In the genomic region with DNA sequence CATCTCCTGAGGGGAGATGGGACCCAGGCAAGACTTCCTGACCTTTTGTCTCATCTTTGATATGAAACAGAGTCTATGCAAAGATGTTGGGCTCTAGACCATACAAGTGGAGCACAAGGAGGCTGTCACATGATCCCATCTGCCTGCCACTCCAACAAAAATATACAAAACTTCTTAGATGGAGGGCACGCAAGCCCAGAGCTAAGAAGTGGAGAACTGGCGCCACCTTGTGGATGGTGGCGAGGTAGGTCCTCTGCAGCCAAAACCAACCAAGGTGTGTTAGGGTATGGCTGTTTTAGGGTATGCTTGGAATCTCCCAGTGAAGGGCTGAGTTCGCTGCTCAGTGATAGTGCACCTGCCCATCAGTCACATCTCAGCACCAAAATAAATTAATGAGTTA, we compare ENCODE assay signal across 10 mouse cellular contexts. TPM values are rescaled to one million over a fixed set of nuclear protein-coding genes. Genes with fewer than 3 reads are reported as not detected.
DNase-seq lines count a peak whose midpoint lies in the region; ATAC-seq and TF ChIP-seq lines count a peak whose summit lies in the region.
"Had no signal": no experiment of that assay in that cellular context is flagged by ENCODE, and none has a peak within 500 bp of the region (broad histone marks: within the 10 kb centered on the region; RNA-seq: fewer than 3 reads in every experiment).

No protein-coding gene starts in this region.

- H3K4me3 ChIP-seq in gastrocnemius, adult 2 months: no peak overlapping the region
- H3K4me3 ChIP-seq: stomach, embryonic 15.5 days had no signal

- no peak overlapping the region for H3K27ac ChIP-seq in gastrocnemius, adult 2 months
- H3K27ac ChIP-seq: stomach, embryonic 15.5 days had no signal

- intact Hi-C loops in gastrocnemius, adult 2 months (cut with DNase I): loop anchor here (5.0 to 10.0 kb wide), 2 partner anchors 58 to 165 kb away; a partner anchor contains a TSS

- DNase-seq in gastrocnemius, adult 2 months: peak; percentile 61
- DNase-seq in gastrocnemius, postnatal 25 days: no peak
- DNase-seq in 3T3-L1 (ENCODE audit: low read depth, low spot score) (peak; percentile 64), adipocyte (ENCODE audit: low spot score) (peak; percentile 74)
- DNase-seq in embryo, embryonic 10.5 days (ENCODE audit: low spot score): peak; percentile 80
- DNase-seq in kidney, postnatal 4 days: peak; percentile 73 to 77
- DNase-seq in thymus, postnatal 0 days (ENCODE audit: low spot score): peak; percentile 57

- peak; percentile 64; the same call in 1 of the 2 replicates for ATAC-seq in megakaryocyte-erythroid progenitor cell, adult 5-6 weeks (replicated peaks; ENCODE audit: low FRiP score, low TSS enrichment, poor library complexity, severe bottlenecking)

- peak; percentile 76 for TF ChIP-seq CTCF in gastrocnemius, adult 2 months (IDR thresholded peaks at IDR 0.05)

RNA-seq across cellular contexts. Expression of a gene that starts 20.7 kb away (rescaled TPM):
- total RNA-seq in gastrocnemius, adult 2 months (2021): 10 to 100 TPM; 32.0 to 36.7 TPM
- total RNA-seq in gastrocnemius, postnatal 25 days (2021): 10 to 100 TPM; 23.0 to 24.7 TPM
- total RNA-seq in megakaryocyte-erythroid progenitor cell, adult 5-6 weeks (2014; fragmentation: Nextera tagmentation): not detected in 2 replicates
- not detected in 2 replicates for total RNA-seq in megakaryocyte-erythroid progenitor cell, adult 5-6 weeks (2017)
- 0.66 and 1.0 TPM in 2 replicates for polyA plus RNA-seq in thymus, postnatal 0 days (2015; fragmentation: Nextera tagmentation; extraction: Ambion mirVana)

RNA-seq across cellular contexts. Expression of a gene that starts 58.6 kb away (rescaled TPM):
- total RNA-seq in gastrocnemius, adult 2 months (2021): not detected
- total RNA-seq in gastrocnemius, postnatal 25 days (2021): not detected
- not detected in 2 replicates for total RNA-seq in megakaryocyte-erythroid progenitor cell, adult 5-6 weeks (2014; fragmentation: Nextera tagmentation)
- not detected in 2 replicates for total RNA-seq in megakaryocyte-erythroid progenitor cell, adult 5-6 weeks (2017)
- not detected in 2 replicates for polyA plus RNA-seq in thymus, postnatal 0 days (2015; fragmentation: Nextera tagmentation; extraction: Ambion mirVana)
- total RNA-seq: left cerebral cortex, postnatal 10 days had no signal
- polyA plus RNA-seq: stomach, embryonic 15.5 days had no signal

RNA-seq across cellular contexts. Expression of a gene that starts 59.5 kb away (rescaled TPM):
- 1 to 10 TPM; 3.0 to 3.6 TPM for total RNA-seq in gastrocnemius, adult 2 months (2021)
- 1 to 10 TPM; 4.3 to 4.8 TPM for total RNA-seq in gastrocnemius, postnatal 25 days (2021)
- total RNA-seq in megakaryocyte-erythroid progenitor cell, adult 5-6 weeks (2014; fragmentation: Nextera tagmentation): 1.9 and 7.9 TPM in 2 replicates
- 0.11 TPM in 1 of 2 replicates, not detected in the other for total RNA-seq in megakaryocyte-erythroid progenitor cell, adult 5-6 weeks (2017)
- 0.03 TPM in 1 of 2 replicates, not detected in the other for polyA plus RNA-seq in thymus, postnatal 0 days (2015; fragmentation: Nextera tagmentation; extraction: Ambion mirVana)

Comparison
In these comparisons a context has a peak if more than half of its experiments do, and no peak if none do; other contexts are left out.
1. RNA of a gene that starts 20.7 kb away (total RNA-seq): 32.0 to 36.7 TPM in gastrocnemius, adult 2 months and 23.0 to 24.7 TPM in gastrocnemius, postnatal 25 days; not detected in megakaryocyte-erythroid progenitor cell, adult 5-6 weeks; every median in the first group is over 10 times any median in the second.